Mouse (Mus musculus) hematopoietic stem cell, adult 5-6 weeks (primary cell): Measurements from ENCODE around the gene Paqr7. TPM values are rescaled to one million over a fixed set of nuclear protein-coding genes. Genes with fewer than 3 reads are reported as not detected.

ENCODE experiments used
- ATAC-seq, 2 experiments: fragments of 125-278 bp in 1 of 2; replicated peaks in 1 of 2; 2 replicates each; pipeline ENCODE4 v1.8.0; 2016 to 2017; ENCODE audit warnings: inconsistent platforms in 2 of 2, mild to moderate bottlenecking in 2 of 2, moderate number of reproducible peaks in 2 of 2, low read depth in 1 of 2, moderate TSS enrichment in 1 of 2; ENCODE audit not compliant: low FRiP score in 2 of 2, poor library complexity in 2 of 2, severe bottlenecking in 2 of 2, insufficient read depth in 1 of 2, low TSS enrichment in 1 of 2
- total RNA-seq: library from RNA; stranded (forward); fragments of 172-1452, 232-1000 nt; gene quantifications from 2 replicates; pipeline ENCODE4 v1.2.3, GENCODE M21; 2017

The Paqr7 gene
- total RNA-seq, 1 experiment from 2014 or later, result 15.6 TPM

GRCm38 (mm10) chr4:134548169-134548938 lies 51.9 kb downstream of the Paqr7 start:
- peak; percentile 51 to 59 for ATAC-seq

GRCm38 (mm10) chr4:134549899-134550298 lies 53.4 kb downstream of the Paqr7 start:
- ATAC-seq, result no peak

- ATAC-seq, result no peak
These were observed 55.2 kb downstream of the Paqr7 start, which contains the start of gene Selenon for GRCm38 (mm10) chr4:134551494-134552316. TSS of gene Selenon (minus strand) at chr4:134552166.

GRCm38 (mm10) chr4:134553631-134554030 lies 57.1 kb downstream of the Paqr7 start:
- ATAC-seq, result no peak

- ATAC-seq, result no peak
These were observed 59.6 kb downstream of the Paqr7 start for GRCm38 (mm10) chr4:134555956-134556580.

DNA sequence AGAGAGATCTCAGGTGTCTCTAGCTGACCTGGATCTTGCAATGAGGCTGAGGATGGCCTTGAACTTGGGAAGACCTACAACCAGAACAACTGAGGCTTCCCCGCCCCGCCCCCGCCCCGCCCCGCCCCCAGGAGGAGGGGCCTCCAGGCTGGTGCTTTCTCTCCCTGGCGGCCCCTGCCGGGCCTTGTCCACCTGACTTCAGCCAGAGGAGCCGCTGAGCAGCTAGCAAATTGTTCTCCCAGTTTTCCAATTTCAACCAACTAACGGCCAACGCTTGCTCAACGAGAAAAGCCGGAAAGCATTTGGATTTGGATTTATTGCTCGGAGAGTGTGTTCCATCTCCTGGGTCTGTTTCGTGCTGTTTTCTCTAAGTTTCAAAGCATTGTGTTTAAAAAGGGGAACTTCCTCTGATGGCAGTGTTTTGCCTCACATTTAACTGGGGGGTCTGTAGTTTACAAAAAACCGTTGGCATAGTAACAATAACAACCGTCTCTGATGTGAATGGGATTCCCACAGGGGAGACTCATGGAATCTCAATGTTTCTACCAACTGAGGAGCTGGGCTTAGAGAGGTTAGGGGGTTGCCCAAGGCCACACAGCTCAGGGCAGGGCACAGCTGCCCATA lies 61.2 kb downstream of the Paqr7 start:
- ATAC-seq, result peak; percentile 65 to 71

DNA sequence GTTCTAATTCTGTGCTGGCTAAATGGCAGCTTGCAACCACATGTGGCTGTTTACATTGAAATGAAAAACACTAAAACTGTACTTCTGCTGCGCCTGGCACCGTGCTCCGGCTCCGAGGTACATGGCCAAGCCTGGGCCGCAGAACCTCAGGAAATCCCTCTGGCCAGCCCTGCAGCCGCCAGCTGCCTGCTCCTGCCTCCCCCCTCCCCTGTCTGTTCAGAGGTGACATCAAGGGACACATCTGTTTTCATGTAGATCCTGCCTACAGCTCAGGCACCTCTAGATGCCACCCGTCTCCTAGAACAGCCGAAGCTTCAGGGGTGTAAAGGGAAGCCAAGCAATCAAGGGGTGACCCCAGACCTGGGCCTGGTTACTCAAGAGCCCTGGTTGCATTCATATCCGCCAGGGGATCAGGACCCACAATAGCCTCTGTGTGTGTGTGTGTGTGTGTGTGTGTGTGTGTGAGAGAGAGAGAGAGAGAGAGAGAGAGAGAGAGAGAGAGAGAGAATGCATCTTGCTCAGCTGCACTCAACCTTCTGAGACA lies 62.1 kb downstream of the Paqr7 start:
- ATAC-seq, result peak; percentile 24 to 49

GRCm38 (mm10) chr4:134559154-134559553 lies 62.7 kb downstream of the Paqr7 start:
- ATAC-seq, result 0 out of 4 replicates have a peak, but pooled peaks of 1 of the 2 experiments have one; percentile 19

Other genes starting within 250 kb of the Paqr7 start
- gene Gm30191, start 249.8 kb upstream of the Paqr7 start, total RNA-seq, result not detected in 2 replicates
- gene Grrp1, start 242.6 kb upstream of the Paqr7 start, total RNA-seq, result 1.1 and 2.1 TPM in 2 replicates
- gene Pdik1l, start 208.8 kb upstream of the Paqr7 start, total RNA-seq, result 32.7 and 36.2 TPM in 2 replicates
- gene Trim63, start 181.6 kb upstream of the Paqr7 start, total RNA-seq, result not detected in 2 replicates
- not detected in 2 replicates for gene Slc30a2, start 153.5 kb upstream of the Paqr7 start, total RNA-seq
- 0.20 and 0.50 TPM in 2 replicates for gene Extl1, start 112.8 kb upstream of the Paqr7 start, total RNA-seq
- gene Pafah2, start 100.4 kb upstream of the Paqr7 start, total RNA-seq, result 15.7 and 25.3 TPM in 2 replicates
- 1,445 and 1,820 TPM in 2 replicates for gene Stmn1, start 28.4 kb upstream of the Paqr7 start, total RNA-seq
- gene Aunip, start 14.3 kb downstream of the Paqr7 start, total RNA-seq, result 15.8 and 34.0 TPM in 2 replicates
- 51.8 and 71.4 TPM in 2 replicates for gene Mtfr1l, start 38.7 kb downstream of the Paqr7 start, total RNA-seq
- 8.2 and 9.2 TPM in 2 replicates for gene Selenon, start 55.5 kb downstream of the Paqr7 start, total RNA-seq
- gene Man1c1, start 207.6 kb downstream of the Paqr7 start, total RNA-seq, result 4.4 and 7.5 TPM in 2 replicates